Mouse (Mus musculus) ES-Bruce4 (cell line): ENCODE results near the gene Zeb2. TPM values are rescaled to one million over a fixed set of nuclear protein-coding genes. Genes with fewer than 3 reads are reported as not detected.

Experiments
- H3K27ac ChIP-seq: 2 replicates; pipeline ENCODE4 v1.5.1; 2012; ENCODE audit warnings: low read length, inconsistent platforms; ENCODE audit not compliant: insufficient read depth
- H3K27me3 ChIP-seq: 2 replicates; pipeline ENCODE4 v1.6.1; 2012; ENCODE audit warnings: mild to moderate bottlenecking, low read length, inconsistent platforms; ENCODE audit not compliant: control insufficient read depth, poor library complexity, insufficient read depth, severe bottlenecking
- H3K36me3 ChIP-seq: 2 replicates; pipeline ENCODE4 v1.6.1; 2012; ENCODE audit warnings: inconsistent platforms, mild to moderate bottlenecking, low read length, moderate library complexity; ENCODE audit not compliant: control insufficient read depth, poor library complexity, insufficient read depth, severe bottlenecking
- H3K4me1 ChIP-seq: one replicate; pipeline ENCODE4 v1.8.1; 2011; ENCODE audit warnings: low read length; ENCODE audit not compliant: control insufficient read depth, insufficient read depth
- H3K4me3 ChIP-seq: 2 replicates; pipeline ENCODE4 v1.5.1; 2011; ENCODE audit warnings: low read depth, mild to moderate bottlenecking, low read length
- H3K9ac ChIP-seq: 2 replicates; pipeline ENCODE4 v1.6.1; 2012; ENCODE audit warnings: low read depth, mild to moderate bottlenecking, inconsistent platforms; ENCODE audit not compliant: poor library complexity, severe bottlenecking
- H3K9me3 ChIP-seq: replicated peaks from 2 replicates; pipeline ENCODE4 v1.6.1; 2012; ENCODE audit warnings: mild to moderate bottlenecking, low read length, inconsistent platforms; ENCODE audit not compliant: control insufficient read depth, poor library complexity, insufficient read depth, severe bottlenecking
- CTCF ChIP-seq: IDR thresholded peaks from one replicate; pipeline ENCODE4 v1.8.1; 2011; ENCODE audit warnings: low read depth, low read length
- EP300 ChIP-seq: IDR thresholded peaks from 2 replicates; pipeline ENCODE4 v1.6.1; 2011; ENCODE audit warnings: low read depth, low read length; ENCODE audit not compliant: insufficient read depth
- POLR2A ChIP-seq: IDR thresholded peaks from one replicate; pipeline ENCODE4 v1.8.1; 2011; ENCODE audit warnings: low read length; ENCODE audit not compliant: insufficient read depth
- polyA plus RNA-seq: library from polyadenylated mRNA; stranded (reverse); fragments of >200 nt; gene quantifications from 2 replicates; pipeline ENCODE4 v1.2.4, GENCODE M21; 2011; ENCODE audit warnings: low read depth; ENCODE audit not compliant: missing spikeins, insufficient read depth, insufficient read length

Zeb2 gene
- polyA plus RNA-seq, 1 experiment = 2.1 TPM

- no peak for TF ChIP-seq CTCF
- TF ChIP-seq EP300 = no peak
- TF ChIP-seq POLR2A = no peak
- Histone ChIP-seq H3K27ac (no peak overlapping the region), H3K9ac (no peak overlapping the region), H3K9me3 (no peaks in the 10 kb centered on the region), H3K36me3 (no peaks in the 10 kb centered on the region), H3K4me3 (no peak overlapping the region), H3K27me3 (no peaks in the 10 kb centered on the region; the same call in 1 of the 2 replicates), H3K4me1 (no peaks in the 10 kb centered on the region)
Observed at GRCm38 (mm10) chr2:45081559-45081958, 35.6 kb downstream of the Zeb2 start.

- Histone ChIP-seq H3K9me3 (no peaks in the 10 kb centered on the region), H3K4me1 (no peaks in the 10 kb centered on the region), H3K27me3 (no peaks in the 10 kb centered on the region; the same call in 1 of the 2 replicates), H3K27ac (no peak overlapping the region), H3K9ac (no peak overlapping the region), H3K36me3 (no peaks in the 10 kb centered on the region), H3K4me3 (no peak overlapping the region)
- TF ChIP-seq CTCF (no peak), EP300 (no peak), POLR2A (no peak)
Observed at GRCm38 (mm10) chr2:45077938-45078487, 39.2 kb downstream of the Zeb2 start.

- no peaks in the 10 kb centered on the region for H3K4me1 ChIP-seq
- no peak overlapping the region for H3K27ac ChIP-seq
- H3K9ac ChIP-seq = no peak overlapping the region
- no peaks in the 10 kb centered on the region for H3K36me3 ChIP-seq
- H3K27me3 ChIP-seq = no peaks in the 10 kb centered on the region; the same call in 1 of the 2 replicates
- TF ChIP-seq POLR2A (no peak), CTCF (no peak), EP300 (no peak)
- H3K9me3 ChIP-seq = no peaks in the 10 kb centered on the region
- H3K4me3 ChIP-seq = no peak overlapping the region
Observed at GRCm38 (mm10) chr2:45077383-45077782, 39.8 kb downstream of the Zeb2 start.

- Histone ChIP-seq H3K36me3 (no peaks in the 10 kb centered on the region), H3K27ac (no peak overlapping the region), H3K27me3 (no peaks in the 10 kb centered on the region; the same call in 1 of the 2 replicates), H3K4me1 (no peaks in the 10 kb centered on the region), H3K9me3 (no peaks in the 10 kb centered on the region), H3K9ac (no peak overlapping the region), H3K4me3 (no peak overlapping the region)
- TF ChIP-seq CTCF (no peak), EP300 (no peak), POLR2A (no peak)
Observed at GRCm38 (mm10) chr2:45073025-45073424, 44.2 kb downstream of the Zeb2 start.

GRCm38 (mm10) chr2:45071296-45071695 lies 45.9 kb downstream of the Zeb2 start:
- H3K4me1 ChIP-seq = peaks cover 2% of the 10 kb centered on the region
- no peak overlapping the region for H3K4me3 ChIP-seq
- no peaks in the 10 kb centered on the region; the same call in 1 of the 2 replicates for H3K27me3 ChIP-seq
- no peaks in the 10 kb centered on the region for H3K36me3 ChIP-seq
- H3K27ac ChIP-seq = no peak overlapping the region
- no peak for TF ChIP-seq EP300
- no peak for TF ChIP-seq POLR2A
- TF ChIP-seq CTCF = no peak
- H3K9me3 ChIP-seq = no peaks in the 10 kb centered on the region
- no peak overlapping the region for H3K9ac ChIP-seq

- H3K4me3 ChIP-seq = no peak overlapping the region
- no peak overlapping the region for H3K27ac ChIP-seq
- H3K4me1 ChIP-seq = peaks cover 2% of the 10 kb centered on the region
- no peaks in the 10 kb centered on the region for H3K36me3 ChIP-seq
- no peak overlapping the region for H3K9ac ChIP-seq
- H3K27me3 ChIP-seq = no peaks in the 10 kb centered on the region; the same call in 1 of the 2 replicates
- TF ChIP-seq EP300 (no peak), POLR2A (no peak), CTCF (no peak)
- H3K9me3 ChIP-seq = no peaks in the 10 kb centered on the region
Observed at GRCm38 (mm10) chr2:45070612-45071276, 46.5 kb downstream of the Zeb2 start.
